Mouse (Mus musculus): ENCODE data around the gene Phc1. TPM values are rescaled to one million over a fixed set of nuclear protein-coding genes. Genes with fewer than 3 reads are reported as not detected.

The Phc1 gene
- polyA plus RNA-seq, 1 experiment: 45.1 TPM

DNA sequence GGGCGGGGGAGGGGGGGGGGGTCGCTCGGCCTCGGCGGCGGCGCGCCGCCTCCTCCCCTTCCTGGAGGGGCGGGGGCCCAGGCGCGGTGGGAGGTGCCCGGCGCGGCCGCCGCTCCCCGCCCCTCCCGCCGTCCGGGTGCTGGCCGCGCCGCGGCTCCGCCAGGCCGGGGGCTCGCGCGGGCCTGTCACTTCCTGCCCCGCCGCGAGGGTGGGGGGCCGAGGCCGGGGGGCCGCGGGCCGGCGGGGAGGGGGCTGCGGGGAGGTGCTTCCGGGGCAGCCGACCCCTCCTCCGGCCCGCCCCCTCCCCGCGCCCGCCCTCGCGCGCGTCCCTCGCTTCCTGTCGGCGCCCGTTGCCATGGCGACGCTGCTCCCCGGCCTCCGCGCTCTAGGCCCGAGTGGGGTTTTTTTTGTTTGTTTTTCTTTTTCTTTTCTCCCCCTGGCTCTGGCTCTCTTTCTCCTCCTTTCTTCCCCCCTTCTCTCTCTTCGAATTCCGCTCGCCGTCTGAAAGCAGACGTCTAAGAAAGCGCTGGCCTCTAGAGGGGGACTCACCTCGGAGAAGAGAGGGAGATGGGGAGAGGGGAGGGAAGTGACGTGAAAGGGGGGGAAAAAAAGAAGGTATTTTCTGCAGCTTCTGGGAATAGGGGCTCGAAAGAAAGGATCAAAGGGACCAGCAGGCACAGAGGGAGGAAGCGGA, 566 bp downstream of the Phc1 start:
- Histone ChIP-seq H3K4me1 (ENCODE audit: control insufficient read depth, insufficient read depth, low read length) (peaks cover 3% of the 10 kb centered on the region; the same call in 1 of the 2 replicates), H3K4me3 (replicated peaks; ENCODE audit: extremely low read depth, low read depth, low read length) (peak overlapping the region; percentile 88)
- under 1% methylated on average over 38 of the region's 71 CpGs for WGBS
- DNase-seq: peak; percentile 83
- TF ChIP-seq CTCF (IDR thresholded peaks at IDR 0.05; ENCODE audit: insufficient read depth, low read length): no peak
- no peak for TF ChIP-seq POLR2A (IDR thresholded peaks at IDR 0.05; ENCODE audit: borderline replicate concordance, extremely low read depth, low read depth, low read length)

DNA sequence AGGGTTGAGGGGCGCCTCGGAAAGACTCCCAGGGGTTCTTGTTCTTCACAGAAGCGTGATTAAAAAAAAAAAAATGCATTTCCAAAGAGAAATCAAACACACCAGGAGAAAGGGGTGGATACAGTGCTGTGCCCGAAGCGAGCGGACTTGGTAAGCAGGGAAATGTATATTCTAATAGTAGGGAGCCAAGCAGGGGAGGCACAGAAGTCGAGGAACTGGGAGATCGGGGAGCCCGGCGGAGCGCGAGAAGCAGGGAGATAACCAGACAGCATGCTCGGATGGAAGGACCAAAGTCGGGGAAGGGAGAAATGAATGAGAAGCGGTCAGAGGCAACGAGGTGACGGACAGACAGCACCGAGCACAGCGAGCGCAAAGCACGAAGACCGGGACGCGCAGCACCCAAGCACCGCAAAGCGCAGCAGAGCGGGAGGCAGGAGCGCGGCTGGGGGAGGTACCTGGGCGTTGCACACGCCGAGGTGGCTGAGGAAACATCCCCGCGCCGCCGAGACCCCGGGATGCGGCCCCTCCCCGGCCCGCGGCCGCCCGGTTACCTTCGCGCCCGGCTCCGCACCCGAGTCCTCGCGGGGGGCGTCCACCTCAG, 1.2 kb downstream of the Phc1 start:
- no peak for TF ChIP-seq CTCF (IDR thresholded peaks at IDR 0.05; ENCODE audit: insufficient read depth, low read length)
- peak; percentile 36; the same call in 1 of the 2 replicates for TF ChIP-seq POLR2A (IDR thresholded peaks at IDR 0.05; ENCODE audit: borderline replicate concordance, extremely low read depth, low read depth, low read length)

DNA sequence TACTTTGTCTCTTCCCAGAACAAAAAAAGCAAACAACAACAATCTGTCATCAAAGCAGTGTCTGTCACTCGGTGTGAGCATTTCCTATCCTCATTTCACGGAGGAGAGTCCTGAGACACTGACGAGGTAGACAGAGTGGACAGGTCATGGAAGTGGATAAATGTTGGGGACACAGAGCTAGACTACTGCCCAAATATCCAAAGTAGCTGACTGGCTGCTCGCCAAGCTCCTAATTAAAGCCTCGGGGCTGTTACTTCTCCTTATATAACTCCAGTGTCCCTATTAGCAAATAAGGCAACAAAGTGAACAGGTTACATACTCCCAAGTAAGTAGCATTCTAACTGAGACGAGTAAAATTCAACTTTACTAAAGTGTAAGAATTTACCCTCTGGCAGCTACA, 2.8 kb downstream of the Phc1 start:
- no peak overlapping the region for H3K4me3 ChIP-seq (replicated peaks; ENCODE audit: extremely low read depth, low read depth, low read length)
- no peak for TF ChIP-seq POLR2A (IDR thresholded peaks at IDR 0.05; ENCODE audit: borderline replicate concordance, extremely low read depth, low read depth, low read length)
- TF ChIP-seq CTCF (IDR thresholded peaks at IDR 0.05; ENCODE audit: insufficient read depth, low read length): no peak
- no peak for DNase-seq
- H3K4me1 ChIP-seq (ENCODE audit: control insufficient read depth, insufficient read depth, low read length): peaks cover 3% of the 10 kb centered on the region; the same call in 1 of the 2 replicates
- WGBS: 59% methylated on average over 6 of the region's 6 CpGs

More for the DNA sequence above, 1.2 kb downstream of the Phc1 start:
- DNase-seq: peak; percentile 75
- peak overlapping the region; percentile 71 for H3K4me3 ChIP-seq (replicated peaks; ENCODE audit: extremely low read depth, low read depth, low read length)
- WGBS: under 1% methylated on average over 48 of the region's 51 CpGs
- peaks cover 3% of the 10 kb centered on the region; the same call in 1 of the 2 replicates for H3K4me1 ChIP-seq (ENCODE audit: control insufficient read depth, insufficient read depth, low read length)

DNA sequence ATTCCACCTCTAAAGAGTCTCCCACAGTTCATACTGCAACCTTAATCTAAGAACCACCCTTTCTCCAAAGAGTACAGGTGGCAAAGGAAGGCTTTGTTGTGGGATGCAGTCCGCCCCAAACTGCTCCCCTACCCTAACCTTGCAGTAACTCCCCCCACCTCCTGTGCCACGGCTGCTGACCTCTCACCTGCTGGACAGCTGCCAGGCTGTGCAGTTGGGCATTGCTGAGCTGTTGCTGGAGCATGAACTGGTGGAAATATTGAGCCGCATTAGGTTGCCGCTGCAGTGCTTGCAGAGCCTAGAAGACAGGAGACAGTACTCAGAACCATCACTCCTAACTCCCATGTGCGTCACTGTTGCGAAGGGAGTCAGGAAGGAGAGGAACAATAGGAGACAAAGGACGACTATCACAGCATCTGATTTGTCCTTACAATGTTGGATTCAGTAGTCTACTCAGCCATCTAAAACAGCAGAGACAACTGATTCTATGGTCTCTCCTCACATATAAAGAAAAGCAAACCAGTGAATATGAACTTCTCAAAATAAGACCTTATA, 5.5 kb downstream of the Phc1 start:
- no peaks in the 10 kb centered on the region; the same call in 1 of the 2 replicates for H3K4me1 ChIP-seq (ENCODE audit: control insufficient read depth, insufficient read depth, low read length)
- TF ChIP-seq POLR2A (IDR thresholded peaks at IDR 0.05; ENCODE audit: borderline replicate concordance, extremely low read depth, low read depth, low read length) (no peak), CTCF (IDR thresholded peaks at IDR 0.05; ENCODE audit: insufficient read depth, low read length) (no peak)
- no peak for DNase-seq
- 74% methylated on average over 7 of the region's 7 CpGs for WGBS
- H3K4me3 ChIP-seq (replicated peaks; ENCODE audit: extremely low read depth, low read depth, low read length): no peak overlapping the region

DNA sequence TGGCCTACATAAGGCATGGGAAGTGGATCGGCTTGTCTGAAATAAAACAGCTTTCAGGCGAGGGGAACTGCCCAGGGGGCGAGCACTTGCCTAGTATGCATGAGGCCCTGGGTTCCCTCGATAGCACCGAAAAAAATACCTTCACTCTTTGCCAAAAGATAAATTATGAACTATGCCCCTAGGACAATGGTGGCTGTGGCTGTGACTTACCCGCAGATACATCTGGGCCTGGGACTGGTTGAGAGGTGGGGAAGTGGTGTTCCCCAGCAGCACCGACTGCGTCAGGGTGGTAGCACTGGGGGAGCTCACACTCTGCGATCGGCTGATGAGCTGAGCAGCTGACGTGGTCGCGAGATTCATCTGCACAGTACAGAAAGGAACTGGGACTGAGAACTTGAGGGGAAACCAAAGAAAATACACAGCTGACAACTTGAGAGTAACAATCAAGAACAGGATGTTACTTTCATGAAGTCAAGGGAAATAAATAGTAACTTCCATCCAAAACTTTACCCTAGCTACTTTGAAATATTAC, 7.2 kb downstream of the Phc1 start:
- H3K4me3 ChIP-seq (replicated peaks; ENCODE audit: extremely low read depth, low read depth, low read length): no peak overlapping the region
- TF ChIP-seq POLR2A (IDR thresholded peaks at IDR 0.05; ENCODE audit: borderline replicate concordance, extremely low read depth, low read depth, low read length) (no peak), CTCF (IDR thresholded peaks at IDR 0.05; ENCODE audit: insufficient read depth, low read length) (no peak)
- H3K4me1 ChIP-seq (ENCODE audit: control insufficient read depth, insufficient read depth, low read length): no peaks in the 10 kb centered on the region
- no peak for DNase-seq
- 82% methylated on average over 13 of the region's 13 CpGs for WGBS

DNA sequence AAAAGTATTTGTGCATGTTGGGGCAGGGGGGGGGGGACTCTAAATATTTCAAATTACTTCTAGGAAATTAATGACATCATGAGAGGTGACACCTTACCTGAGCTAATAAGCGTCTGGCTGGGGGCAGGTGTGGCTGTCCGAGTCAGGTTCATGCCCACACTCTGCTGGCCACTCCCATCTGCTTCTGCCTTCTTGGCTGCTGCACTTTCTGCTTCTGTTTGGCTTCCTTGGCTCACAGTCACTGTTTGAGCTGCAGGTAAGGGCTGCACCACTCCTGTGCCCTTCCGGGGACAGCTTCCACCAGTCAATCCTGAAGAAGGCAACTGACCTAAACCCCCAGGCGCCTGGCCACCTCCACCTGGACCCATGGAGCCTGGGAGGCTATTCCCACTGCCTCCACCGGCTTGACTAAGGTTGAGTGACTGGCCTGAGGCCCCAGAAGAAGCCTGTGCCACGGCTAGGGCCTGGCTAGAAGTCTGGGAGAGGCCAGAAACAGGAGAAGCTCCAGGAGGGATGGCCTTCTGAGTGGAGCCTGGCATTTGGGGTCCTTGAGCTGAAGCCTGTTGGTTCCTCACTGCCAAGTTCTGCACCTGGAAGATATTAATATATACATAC, 14.9 kb downstream of the Phc1 start:
- H3K4me3 ChIP-seq (replicated peaks; ENCODE audit: extremely low read depth, low read depth, low read length): no peak overlapping the region
- no peaks in the 10 kb centered on the region for H3K4me1 ChIP-seq (ENCODE audit: control insufficient read depth, insufficient read depth, low read length)
- WGBS: 81% methylated on average over 6 of the region's 6 CpGs
- DNase-seq: no peak
- TF ChIP-seq CTCF (IDR thresholded peaks at IDR 0.05; ENCODE audit: insufficient read depth, low read length) (no peak), POLR2A (IDR thresholded peaks at IDR 0.05; ENCODE audit: borderline replicate concordance, extremely low read depth, low read depth, low read length) (no peak)

DNA sequence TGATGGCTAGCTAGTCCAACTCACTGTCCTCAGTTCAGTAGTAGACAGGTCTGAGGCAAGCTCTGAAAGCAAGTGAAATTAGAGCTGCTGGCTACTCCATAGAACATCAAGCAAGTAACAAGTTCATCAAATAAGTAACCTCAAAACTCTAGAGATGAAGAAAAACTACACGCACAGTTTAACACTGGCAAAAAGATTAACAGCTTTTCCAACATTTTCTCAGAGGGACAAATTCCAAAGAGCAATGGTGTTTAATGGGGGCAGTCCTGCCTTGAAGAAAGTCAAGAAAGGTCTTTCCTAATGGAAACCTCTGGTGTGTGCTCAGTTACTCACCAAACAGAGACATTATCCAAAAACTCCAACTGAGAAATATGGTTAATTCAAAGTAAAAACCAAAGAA, 21.6 kb downstream of the Phc1 start:
- no peak for DNase-seq
- Histone ChIP-seq H3K4me3 (replicated peaks; ENCODE audit: extremely low read depth, low read depth, low read length) (no peak overlapping the region), H3K4me1 (ENCODE audit: control insufficient read depth, insufficient read depth, low read length) (no peaks in the 10 kb centered on the region)
- no peak for TF ChIP-seq POLR2A (IDR thresholded peaks at IDR 0.05; ENCODE audit: borderline replicate concordance, extremely low read depth, low read depth, low read length)
- no peak for TF ChIP-seq CTCF (IDR thresholded peaks at IDR 0.05; ENCODE audit: insufficient read depth, low read length)
- WGBS: 90% methylated on average over 1 of the region's 1 CpGs

DNA sequence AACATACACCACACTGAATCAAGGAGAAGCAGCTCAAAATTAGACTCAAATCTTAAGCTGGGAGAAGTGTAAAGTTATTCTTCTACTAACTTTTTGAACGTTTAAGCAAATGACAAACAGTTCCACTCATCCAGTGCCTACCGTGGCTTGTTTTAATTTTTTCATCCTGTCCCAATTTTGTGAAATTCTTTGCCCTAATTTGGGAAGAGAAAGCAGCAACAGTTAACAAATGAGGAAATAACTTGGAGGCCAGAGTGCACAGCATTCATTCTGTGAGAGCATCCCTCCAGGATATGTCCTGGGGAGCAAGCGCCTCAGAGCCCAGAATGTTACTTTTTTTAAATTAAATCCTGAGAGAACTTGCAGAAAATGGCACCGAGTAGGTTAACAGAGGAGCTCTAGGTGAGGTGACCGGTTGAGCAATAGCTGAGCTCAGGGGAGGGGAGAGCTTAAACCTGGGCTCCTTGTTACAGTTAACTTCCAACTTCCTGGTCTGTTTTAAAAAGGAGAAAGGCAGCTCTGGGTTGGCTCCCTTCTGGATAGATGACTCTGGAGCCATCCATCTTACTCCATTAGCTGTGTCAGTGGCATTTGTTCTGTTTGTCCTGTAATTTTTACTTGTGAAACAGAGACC, 30.1 kb downstream of the Phc1 start:
- peaks cover 5% of the 10 kb centered on the region; the same call in 1 of the 2 replicates for H3K4me1 ChIP-seq (ENCODE audit: control insufficient read depth, insufficient read depth, low read length)
- no peak overlapping the region for H3K4me3 ChIP-seq (replicated peaks; ENCODE audit: extremely low read depth, low read depth, low read length)
- no peak for DNase-seq
- WGBS: 33% methylated on average over 5 of the region's 5 CpGs
- no peak for TF ChIP-seq CTCF (IDR thresholded peaks at IDR 0.05; ENCODE audit: insufficient read depth, low read length)
- TF ChIP-seq POLR2A (IDR thresholded peaks at IDR 0.05; ENCODE audit: borderline replicate concordance, extremely low read depth, low read depth, low read length): no peak

DNA sequence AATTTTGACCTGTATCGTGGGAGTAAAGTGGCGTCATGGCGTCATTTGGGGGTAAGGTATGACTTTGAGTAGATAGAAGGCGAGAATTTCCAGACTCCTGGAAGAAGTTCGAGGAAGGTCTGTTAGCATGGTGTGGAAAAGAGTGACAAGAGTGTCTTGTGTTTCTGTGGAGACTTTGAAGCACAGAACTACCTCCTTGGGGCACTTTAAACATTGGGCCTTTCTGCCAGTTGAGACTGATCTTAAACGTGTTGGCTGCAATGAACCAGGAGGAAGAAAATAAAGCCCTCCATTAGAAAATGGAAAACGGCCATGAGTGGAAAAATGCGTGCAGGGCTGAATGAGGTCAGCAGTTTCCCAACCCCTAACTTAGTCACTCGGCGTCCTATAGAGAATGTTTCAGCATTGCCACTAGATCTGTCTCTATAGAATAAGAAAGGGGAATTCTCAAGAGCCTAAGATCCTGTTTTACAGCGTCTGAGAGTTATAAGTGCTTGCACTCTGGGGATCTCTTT, 30.9 kb downstream of the Phc1 start:
- TF ChIP-seq CTCF (IDR thresholded peaks at IDR 0.05; ENCODE audit: insufficient read depth, low read length): no peak
- TF ChIP-seq POLR2A (IDR thresholded peaks at IDR 0.05; ENCODE audit: borderline replicate concordance, extremely low read depth, low read depth, low read length): no peak
- DNase-seq: no peak
- under 1% methylated on average over 11 of the region's 11 CpGs for WGBS

More for the DNA sequence above, 30.9 kb downstream of the Phc1 start:
- H3K4me1 ChIP-seq (ENCODE audit: control insufficient read depth, insufficient read depth, low read length): peaks cover 5% of the 10 kb centered on the region; the same call in 1 of the 2 replicates
- H3K4me3 ChIP-seq (replicated peaks; ENCODE audit: extremely low read depth, low read depth, low read length): peak overlapping the region; percentile 95

All from lung, adult 2 months (tissue).